Mouse (Mus musculus): ENCODE results near the gene Wwp2.

Gene Wwp2

GRCm38 (mm10) chr8:107435421-107435961 lies 674 bp upstream of the Wwp2 start:
- DNase-seq (ENCODE audit: low read depth) = no peak

DNA sequence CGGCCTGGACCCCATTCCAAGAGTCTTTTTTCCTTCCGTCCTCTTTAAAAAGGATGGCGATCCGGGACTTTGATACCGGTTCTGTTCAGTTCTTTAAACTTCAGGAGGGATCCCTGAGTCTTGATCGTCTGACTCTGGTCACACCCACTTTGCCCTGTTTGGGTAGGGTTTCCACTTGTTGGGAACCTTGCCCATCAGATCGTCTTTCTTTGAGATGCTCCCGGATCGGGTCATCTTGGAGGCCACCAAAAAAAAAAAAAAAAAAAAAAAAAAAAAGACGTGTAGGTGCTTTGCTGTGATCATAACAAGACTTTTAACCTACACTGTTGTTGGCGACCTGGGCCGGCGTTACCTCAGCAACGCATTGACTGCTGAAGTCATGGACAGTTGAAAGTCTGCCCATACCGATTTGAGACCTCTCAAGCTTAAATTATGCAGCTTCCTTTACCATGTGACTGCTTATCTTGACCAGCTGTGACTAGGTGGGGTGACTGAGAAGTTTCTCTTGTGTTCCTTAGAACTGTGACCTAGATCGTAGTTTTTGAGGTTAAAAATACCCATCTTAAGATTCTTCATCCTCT lies 766 bp downstream of the Wwp2 start:
- no peak for DNase-seq (ENCODE audit: low read depth)

- DNase-seq (ENCODE audit: low read depth) = no peak
Measured at GRCm38 (mm10) chr8:107437711-107438110, 1.5 kb downstream of the Wwp2 start.

GRCm38 (mm10) chr8:107439880-107440625 lies 3.9 kb downstream of the Wwp2 start:
- DNase-seq (ENCODE audit: low read depth) = no peak

DNA sequence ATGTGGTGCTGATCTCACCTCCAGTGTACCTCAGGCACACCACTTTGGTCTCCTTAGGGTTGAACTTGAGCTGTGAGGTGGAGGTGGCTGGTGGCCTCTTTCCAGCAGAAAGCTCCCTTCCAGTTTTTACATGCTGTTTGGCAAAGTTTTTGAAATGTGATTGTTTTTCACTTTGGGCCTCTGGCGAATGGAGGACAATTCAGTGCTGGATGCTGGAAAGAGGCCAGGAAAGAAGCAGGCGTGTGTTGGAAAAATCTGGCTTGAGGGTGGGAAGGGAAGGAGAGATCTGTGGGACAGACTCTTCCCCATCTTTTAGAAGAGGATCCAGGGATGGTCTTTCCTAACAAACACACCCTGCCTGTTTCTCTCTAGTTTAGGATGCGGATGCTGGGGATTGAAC lies 8.5 kb downstream of the Wwp2 start:
- DNase-seq (ENCODE audit: low read depth) = no peak

- DNase-seq (ENCODE audit: low read depth) = no peak
Measured at GRCm38 (mm10) chr8:107447713-107448112, 11.5 kb downstream of the Wwp2 start.

- no peak for DNase-seq (ENCODE audit: low read depth)
Measured at GRCm38 (mm10) chr8:107448382-107448889, 12.3 kb downstream of the Wwp2 start.

DNA sequence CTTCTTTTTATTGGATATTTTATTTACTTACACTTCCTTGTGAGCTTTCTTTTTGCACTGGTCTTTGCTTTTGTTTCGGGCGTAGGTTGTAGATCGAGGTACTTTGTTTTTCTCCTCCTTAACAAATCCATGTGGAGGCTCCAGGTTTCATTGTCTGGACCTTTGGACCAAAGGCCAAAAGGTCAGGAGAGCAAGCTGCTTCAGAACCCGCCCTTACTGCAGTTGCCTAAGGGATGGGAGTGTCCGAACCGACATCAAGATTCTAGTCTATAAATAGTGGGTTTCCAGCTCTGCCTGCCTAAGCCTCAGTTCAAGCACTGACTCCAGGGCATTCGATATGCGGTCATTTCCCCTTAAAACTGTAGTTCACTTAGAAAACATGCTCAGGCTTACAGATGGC lies 13.0 kb downstream of the Wwp2 start:
- DNase-seq (ENCODE audit: low read depth) = no peak

GRCm38 (mm10) chr8:107449655-107450054 lies 13.5 kb downstream of the Wwp2 start:
- no peak for DNase-seq (ENCODE audit: low read depth)

DNA sequence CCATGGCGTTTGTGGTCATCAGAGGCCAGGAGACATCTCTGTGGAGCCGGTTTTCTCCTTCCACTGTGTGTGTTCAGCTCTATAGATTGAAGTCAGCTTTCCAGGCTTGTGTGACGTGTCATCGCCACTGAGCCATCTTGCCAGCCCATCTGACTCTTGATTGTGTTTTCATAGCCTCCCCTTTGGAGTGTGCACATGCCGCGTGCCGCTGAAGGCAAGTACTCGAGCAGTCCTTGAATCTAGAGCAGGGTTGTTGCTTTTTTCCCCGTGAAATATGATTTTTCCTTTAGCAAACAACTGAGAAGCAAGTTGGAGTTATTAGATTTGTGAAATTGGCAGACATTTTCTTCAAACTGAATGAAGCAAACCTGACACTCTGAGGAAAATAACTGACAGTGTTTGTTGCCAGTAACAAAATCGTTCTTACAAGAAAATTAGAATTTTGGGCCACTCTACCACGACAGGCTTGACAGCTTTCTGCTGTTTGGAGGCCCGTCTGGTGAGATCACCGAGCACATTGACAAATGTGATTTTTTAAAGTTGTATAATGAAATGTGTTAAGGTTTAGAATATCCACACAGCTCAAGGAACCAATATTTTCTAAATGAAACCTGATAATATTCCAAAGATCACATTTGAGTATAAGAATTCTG lies 15.4 kb downstream of the Wwp2 start:
- no peak for DNase-seq (ENCODE audit: low read depth)

DNA sequence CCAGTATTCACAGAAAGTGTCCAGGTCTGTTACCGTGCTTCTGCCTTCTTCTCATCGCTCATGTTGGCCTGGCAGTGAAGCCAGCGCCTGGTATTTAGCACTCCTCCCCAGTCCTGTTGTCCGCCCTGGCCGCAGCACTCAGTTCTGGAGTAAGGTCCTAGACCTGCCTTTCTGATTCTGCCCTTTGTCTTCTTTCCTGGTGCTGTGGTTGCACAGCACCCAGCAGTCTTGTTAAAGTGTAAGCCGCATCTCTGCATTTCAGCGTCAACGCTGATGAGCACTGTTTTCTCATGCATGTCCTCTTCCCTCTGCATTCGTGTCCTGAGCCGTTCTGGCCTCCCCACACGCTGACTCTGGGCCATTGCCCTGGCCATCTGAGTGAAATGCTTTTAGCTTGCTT lies 17.2 kb downstream of the Wwp2 start:
- no peak for DNase-seq (ENCODE audit: low read depth)

GRCm38 (mm10) chr8:107455268-107455667 lies 19.1 kb downstream of the Wwp2 start:
- DNase-seq (ENCODE audit: low read depth) = peak; percentile 43

DNA sequence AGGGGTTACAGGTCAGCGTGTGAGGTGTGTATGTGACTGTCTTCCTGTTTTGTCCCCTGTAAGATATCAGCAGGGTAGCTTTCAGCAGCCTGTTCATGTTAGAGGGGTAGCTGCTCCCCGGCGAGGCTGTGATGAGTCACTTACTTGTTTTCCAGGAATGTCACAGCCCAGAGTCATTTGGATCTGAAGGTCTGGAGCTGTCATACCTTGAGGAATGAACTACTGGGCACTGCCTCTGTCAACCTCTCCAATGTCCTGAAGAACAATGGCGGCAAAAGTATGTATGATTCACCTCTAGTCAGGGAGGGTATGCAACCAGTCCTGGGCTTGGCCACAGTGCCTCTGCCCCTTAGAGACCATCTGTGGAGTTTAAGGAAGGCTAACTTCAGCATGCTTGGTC lies 21.6 kb downstream of the Wwp2 start:
- DNase-seq (ENCODE audit: low read depth) = no peak

GRCm38 (mm10) chr8:107458281-107458680 lies 22.1 kb downstream of the Wwp2 start:
- DNase-seq (ENCODE audit: low read depth) = no peak

- no peak for DNase-seq (ENCODE audit: low read depth)
Measured at GRCm38 (mm10) chr8:107462423-107462822, 26.3 kb downstream of the Wwp2 start.

DNA sequence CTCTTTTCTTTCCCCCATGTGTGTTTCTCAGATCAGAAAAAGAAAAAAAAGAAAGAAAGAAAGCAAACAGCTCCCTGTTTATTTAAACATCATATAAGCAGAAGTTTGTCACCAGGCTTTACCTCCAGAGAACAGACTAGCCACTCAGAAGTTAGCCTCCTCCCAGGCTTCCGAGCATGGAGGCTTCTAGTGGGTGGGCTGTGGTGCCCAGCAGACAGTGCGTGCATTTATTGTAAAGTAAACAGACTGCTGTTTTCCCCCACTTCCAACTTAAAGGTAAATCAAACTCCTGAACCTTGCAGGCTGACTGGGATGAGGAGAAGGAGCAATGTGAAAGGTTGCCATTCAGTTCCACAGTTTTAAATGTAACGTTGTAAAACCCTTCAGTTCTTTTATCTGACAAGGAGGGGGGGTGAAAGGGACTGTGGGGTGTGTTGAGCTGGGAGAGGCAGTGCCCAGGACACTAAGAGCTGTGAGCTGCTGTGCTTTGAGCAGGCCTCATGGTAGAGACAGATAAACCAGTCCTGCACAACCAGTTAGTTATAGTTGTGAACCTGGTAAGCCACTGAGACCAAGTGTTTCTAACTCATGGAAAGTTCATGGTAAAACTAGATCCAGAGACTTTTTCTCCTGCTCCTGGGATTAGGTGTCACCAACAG lies 29.3 kb downstream of the Wwp2 start:
- DNase-seq (ENCODE audit: low read depth) = no peak

DNA sequence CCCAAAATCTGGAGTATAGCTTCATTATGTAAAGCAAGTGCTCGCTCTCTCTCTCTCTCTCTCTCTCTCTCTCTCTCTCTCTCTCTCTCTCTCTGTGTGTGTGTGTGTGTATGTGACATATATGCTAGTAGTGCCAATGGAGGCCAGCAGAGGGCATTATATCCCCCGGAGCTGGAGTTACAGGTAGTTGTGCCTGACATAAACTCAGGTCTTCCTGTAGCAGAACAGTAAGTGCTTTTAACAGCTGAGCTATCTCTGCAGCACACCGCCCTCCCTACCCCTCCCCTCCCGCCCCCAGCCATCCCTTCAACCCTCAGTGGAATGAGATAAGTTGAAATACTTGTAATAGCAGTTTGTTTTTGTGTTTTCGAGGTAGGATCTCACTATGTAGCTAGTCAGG lies 30.5 kb downstream of the Wwp2 start:
- DNase-seq (ENCODE audit: low read depth) = no peak

GRCm38 (mm10) chr8:107468811-107469302 lies 32.7 kb downstream of the Wwp2 start:
- DNase-seq (ENCODE audit: low read depth) = no peak

- no peak for DNase-seq (ENCODE audit: low read depth)
Measured at GRCm38 (mm10) chr8:107470302-107470701, 34.1 kb downstream of the Wwp2 start.

- DNase-seq (ENCODE audit: low read depth) = no peak
Measured at GRCm38 (mm10) chr8:107472403-107473100, 36.4 kb downstream of the Wwp2 start.

DNA sequence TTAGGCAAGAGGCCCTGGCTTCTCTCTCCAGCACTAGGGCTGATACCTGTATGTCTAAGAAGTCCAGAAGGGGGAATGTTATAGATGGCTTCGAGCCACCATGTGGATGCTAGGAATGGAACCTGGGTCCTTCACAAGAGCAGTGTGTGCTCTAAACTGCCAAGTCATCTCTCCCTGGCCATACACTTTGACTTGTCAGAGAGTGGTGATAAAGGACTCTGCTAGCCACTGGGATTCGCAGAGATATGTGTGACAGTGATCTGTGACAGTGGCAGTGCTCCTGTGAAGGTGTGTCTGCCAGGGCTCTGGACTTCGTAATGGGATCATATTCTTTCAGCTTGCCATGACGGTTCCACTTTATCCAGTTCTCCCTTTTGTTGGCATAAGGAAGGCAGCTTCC lies 37.2 kb downstream of the Wwp2 start:
- no peak for DNase-seq (ENCODE audit: low read depth)

DNA sequence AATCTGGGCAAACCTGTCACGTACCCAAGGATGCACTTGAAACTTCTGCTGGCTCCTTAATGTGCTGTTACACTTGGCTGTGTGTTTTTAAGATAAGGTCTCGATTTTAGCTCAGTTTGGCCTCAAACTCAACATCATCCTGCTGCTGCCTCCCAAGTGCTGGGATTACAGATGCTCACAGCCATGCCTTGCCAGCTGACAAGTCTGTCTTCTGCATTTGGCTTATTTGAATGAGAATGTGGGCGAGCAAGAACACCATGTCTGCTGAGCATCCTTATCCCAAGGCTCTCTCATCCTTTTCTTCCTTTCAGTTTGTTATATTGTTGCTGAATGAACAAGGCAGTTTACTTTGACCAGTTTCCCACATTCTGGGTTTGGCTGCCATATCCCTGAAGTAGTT lies 39.4 kb downstream of the Wwp2 start:
- DNase-seq (ENCODE audit: low read depth) = no peak
